8 mouse cellular contexts compared by ENCODE assay signal in genomic region chr19:8718357-8718756, GRCm38 (mm10). TPM values are rescaled to one million over a fixed set of nuclear protein-coding genes. Genes with fewer than 3 reads are reported as not detected.
A peak's percentile ranks its signal among the peaks of the same experiment; 100 is the strongest.
DNase-seq lines count a peak whose midpoint lies in the region; ATAC-seq and TF ChIP-seq lines count a peak whose summit lies in the region.

No protein-coding gene starts in this region.

- H3K9ac ChIP-seq in kidney, embryonic 15.5 days, result no peak overlapping the region

- no peak overlapping the region for H3K27ac ChIP-seq in kidney, embryonic 15.5 days

- H3K27me3 ChIP-seq in kidney, embryonic 15.5 days, result no peaks in the 10 kb centered on the region
- H3K27me3 ChIP-seq in Patski, result no peaks in the 10 kb centered on the region

- H3K4me1 ChIP-seq in kidney, embryonic 15.5 days, result peaks cover 21% of the 10 kb centered on the region

- POLR2A ChIA-PET in Patski (lab: Charles Lee), result interaction anchor here (0.7 kb wide), 1 partner anchor 27 kb away, joined by 6 read pairs; no protein-coding TSS in a partner anchor

- H3K4me2 ChIP-seq in kidney, embryonic 15.5 days, result no peak overlapping the region

- ATAC-seq in kidney, embryonic 15.5 days (replicated peaks; ENCODE audit: low FRiP score), result no peak
- no peak for ATAC-seq in Patski
- peak; percentile 55 for ATAC-seq in neutrophil, adult 5-6 weeks (ENCODE audit: extremely low read depth, insufficient number of reproducible peaks, low FRiP score, poor library complexity, severe bottlenecking)

- peak; percentile 92 for TF ChIP-seq CTCF in Patski (IDR thresholded peaks at IDR 0.05)

- WGBS in kidney, embryonic 15.5 days, result 84% methylated on average over 3 of the region's 3 CpGs

- CTCF ChIA-PET in Patski (lab: Charles Lee), result interaction anchor here (0.7 to 3.1 kb wide), 18 partner anchors 8 to 390 kb away, joined by 3 to 15 read pairs (median 4); partner anchors contain the start of genes 1700092M07Rik and Nxf1

- in situ Hi-C loops in Patski (cut with MboI; ENCODE audit: low pct_unique_long_range_greater_than_20kb), result loop anchor here (25.0 kb wide), 1 partner anchor 1169 kb away; the partner anchor contains the start of gene Incenp

- no peaks in the 10 kb centered on the region for H3K9me3 ChIP-seq in kidney, embryonic 15.5 days (replicated peaks)

- no peaks in the 10 kb centered on the region for H3K36me3 ChIP-seq in kidney, embryonic 15.5 days

- no peak overlapping the region for H3K4me3 ChIP-seq in kidney, embryonic 15.5 days (replicated peaks)

- DNase-seq in kidney, adult 11 months, result peak; percentile 51
- DNase-seq in CD4-positive, CD25-positive, alpha-beta regulatory T cell, adult 2 months (ENCODE audit: low read depth, low spot score), result peak; percentile 90
- DNase-seq in Patski (ENCODE audit: low read depth, low spot score), result no peak
- peak; percentile 52 for DNase-seq in embryo, embryonic 9.5 days (ENCODE audit: extremely low spot score)
- peak; percentile 63 to 68 for DNase-seq in kidney, postnatal 4 days
- DNase-seq in yolk sac, embryonic 10.5 days (ENCODE audit: low spot score), result no peak

RNA-seq across cellular contexts. Expression of gene Slc3a2, which starts 4.8 kb away (rescaled TPM):
- 115 and 123 TPM in 2 replicates for polyA plus RNA-seq in kidney, embryonic 15.5 days (2015; fragmentation: Nextera tagmentation; extraction: Ambion mirVana)
- polyA plus RNA-seq in Patski (2021), result 807 TPM
- total RNA-seq in neutrophil, adult 5-6 weeks (2017), result 62.0 and 69.6 TPM in 2 replicates

RNA-seq across cellular contexts. Expression of gene Wdr74, which starts 17.3 kb away (rescaled TPM):
- 90.1 and 94.2 TPM in 2 replicates for polyA plus RNA-seq in kidney, embryonic 15.5 days (2015; fragmentation: Nextera tagmentation; extraction: Ambion mirVana)
- polyA plus RNA-seq in Patski (2021), result 64.7 TPM
- 36.4 and 46.0 TPM in 2 replicates for total RNA-seq in neutrophil, adult 5-6 weeks (2017)

RNA-seq across cellular contexts. Expression of gene 1700092M07Rik, which starts 22.2 kb away (rescaled TPM):
- polyA plus RNA-seq in kidney, embryonic 15.5 days (2015; fragmentation: Nextera tagmentation; extraction: Ambion mirVana), result 2.0 and 2.6 TPM in 2 replicates
- polyA plus RNA-seq in Patski (2021), result 0.86 TPM
- 7.2 TPM in 1 of 2 replicates, not detected in the other for total RNA-seq in neutrophil, adult 5-6 weeks (2017)

RNA-seq across cellular contexts. Expression of gene Stx5a, which starts 22.9 kb away (rescaled TPM):
- 132 and 145 TPM in 2 replicates for polyA plus RNA-seq in kidney, embryonic 15.5 days (2015; fragmentation: Nextera tagmentation; extraction: Ambion mirVana)
- polyA plus RNA-seq in Patski (2021), result 116 TPM
- total RNA-seq in neutrophil, adult 5-6 weeks (2017), result 144 and 149 TPM in 2 replicates

RNA-seq across cellular contexts. Expression of gene Nxf1, which starts 38.5 kb away (rescaled TPM):
- polyA plus RNA-seq in kidney, embryonic 15.5 days (2015; fragmentation: Nextera tagmentation; extraction: Ambion mirVana), result 183 and 189 TPM in 2 replicates
- 164 TPM for polyA plus RNA-seq in Patski (2021)
- total RNA-seq in neutrophil, adult 5-6 weeks (2017), result 183 and 187 TPM in 2 replicates

Comparison
In these comparisons a context has a peak if more than half of its experiments do, and no peak if none do; other contexts are left out.
1. DNase-seq: peak in kidney, adult 11 months (single experiment), CD4-positive, CD25-positive, alpha-beta regulatory T cell, adult 2 months (single experiment), embryo, embryonic 9.5 days (single experiment) and kidney, postnatal 4 days (2 of 2); none in Patski (single experiment) and yolk sac, embryonic 10.5 days (single experiment).